Mouse (Mus musculus) embryonic fibroblast, embryonic 13.5 days (primary cell): ENCODE data around the gene Hpcal4.

Experiments
- CTCF ChIP-seq: IDR thresholded peaks from 2 replicates; pipeline ENCODE4 v1.5.1; 2011; ENCODE audit warnings: mild to moderate bottlenecking, control low read depth, low read length, moderate library complexity, borderline replicate concordance; ENCODE audit not compliant: insufficient read depth
- POLR2A ChIP-seq: IDR thresholded peaks from 2 replicates; pipeline ENCODE4 v1.6.1; 2011; ENCODE audit warnings: low read depth, mild to moderate bottlenecking, control low read depth, low read length, moderate library complexity

DNA sequence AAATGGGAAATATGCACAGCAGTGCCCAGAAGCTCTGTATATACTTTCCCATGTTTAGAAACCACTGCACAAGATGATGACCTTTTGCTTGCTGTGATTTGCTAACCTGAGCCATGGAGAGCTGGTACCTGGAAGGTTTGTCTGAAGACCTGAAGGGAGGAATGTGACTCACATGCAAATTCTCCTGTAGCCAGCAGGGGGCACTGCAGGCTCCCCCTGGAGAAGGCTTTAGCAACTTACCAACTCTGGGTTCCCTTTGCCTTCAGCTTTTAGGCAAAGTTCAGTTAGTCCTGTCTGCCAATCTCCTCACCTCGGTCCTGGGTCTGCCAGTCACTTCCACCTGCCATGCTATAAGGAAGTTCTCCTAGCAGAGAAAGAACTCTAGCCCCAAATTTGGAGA is 33.8 kb downstream of the Hpcal4 start:
- TF ChIP-seq CTCF = peak; percentile 53; the same call in 1 of the 2 replicates
- TF ChIP-seq POLR2A = no peak
